Mouse (Mus musculus): ENCODE data around the gene Gm49380. TPM values are rescaled to one million over a fixed set of nuclear protein-coding genes. Genes with fewer than 3 reads are reported as not detected.

Gm49380 gene
- polyA plus RNA-seq, 1 experiment from 2014 or later, result not detected

GRCm38 (mm10) chr9:44109360-44110095, 3.8 kb downstream of the Gm49380 start:
- H3K4me1 ChIP-seq (replicated peaks; ENCODE audit: control insufficient read depth, insufficient read depth), result peaks cover 14% of the 10 kb centered on the region
- H3K4me3 ChIP-seq (ENCODE audit: low read depth, low read length), result no peak overlapping the region
- DNase-seq (ENCODE audit: low spot score), result peak; percentile 75
- H3K27me3 ChIP-seq (ENCODE audit: control insufficient read depth, insufficient read depth, low read length), result no peaks in the 10 kb centered on the region
- no peaks in the 10 kb centered on the region for H3K36me3 ChIP-seq (ENCODE audit: control insufficient read depth, insufficient read depth, low read length)
- H3K9me3 ChIP-seq (ENCODE audit: control insufficient read depth, low read length), result no peaks in the 10 kb centered on the region
- H3K4me2 ChIP-seq (replicated peaks; ENCODE audit: low read depth), result peak overlapping the region; percentile 9; the same call in 1 of the 2 replicates
- H3K9ac ChIP-seq (ENCODE audit: low read length), result 0 out of 2 replicates have a peak overlapping the region, but pooled peaks have one; percentile 8
- no peak for TF ChIP-seq EP300 (optimal IDR thresholded peaks at IDR 0.05)
- TF ChIP-seq CTCF (IDR thresholded peaks at IDR 0.05; ENCODE audit: low read depth), result peak; percentile 84
- ATAC-seq (ENCODE audit: low FRiP score, low TSS enrichment), result no peak
- 18% methylated on average over 9 of the region's 9 CpGs for WGBS
- no peak overlapping the region for H3K27ac ChIP-seq (replicated peaks)

DNA sequence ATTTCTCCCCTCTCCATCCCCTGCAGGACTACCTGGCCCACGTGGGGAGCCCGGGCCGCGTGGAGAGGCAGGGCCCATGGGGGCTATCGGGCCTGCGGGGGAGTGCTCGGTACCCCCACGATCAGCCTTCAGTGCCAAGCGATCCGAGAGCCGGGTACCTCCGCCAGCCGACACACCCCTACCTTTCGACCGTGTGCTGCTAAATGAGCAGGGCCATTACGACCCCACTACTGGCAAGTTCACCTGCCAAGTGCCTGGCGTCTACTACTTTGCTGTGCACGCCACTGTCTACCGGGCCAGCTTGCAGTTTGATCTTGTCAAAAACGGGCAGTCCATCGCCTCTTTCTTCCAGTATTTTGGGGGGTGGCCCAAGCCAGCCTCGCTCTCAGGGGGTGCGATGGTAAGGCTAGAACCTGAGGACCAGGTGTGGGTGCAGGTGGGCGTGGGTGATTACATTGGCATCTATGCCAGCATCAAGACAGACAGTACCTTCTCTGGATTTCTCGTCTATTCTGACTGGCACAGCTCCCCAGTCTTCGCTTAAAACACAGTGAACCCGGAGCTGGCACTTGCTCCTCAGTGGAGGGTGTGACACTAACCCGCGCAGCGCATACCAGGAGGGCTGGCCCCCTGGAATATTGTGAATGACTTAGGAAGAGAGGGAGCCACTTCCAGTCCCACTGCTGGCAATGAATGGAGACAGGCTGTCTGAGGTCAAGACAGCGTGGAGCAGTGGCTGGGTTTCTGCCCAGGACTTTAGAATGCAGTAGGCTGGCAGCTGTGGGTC, 4.8 kb downstream of the Gm49380 start:
- WGBS, result 82% methylated on average over 31 of the region's 31 CpGs
- H3K27ac ChIP-seq (replicated peaks), result no peak overlapping the region
- TF ChIP-seq EP300 (optimal IDR thresholded peaks at IDR 0.05), result no peak

GRCm38 (mm10) chr9:44107557-44108179, 5.6 kb downstream of the Gm49380 start:
- TF ChIP-seq CTCF (IDR thresholded peaks at IDR 0.05; ENCODE audit: low read depth) (peak; percentile 63), EP300 (optimal IDR thresholded peaks at IDR 0.05) (no peak)
- peaks cover 14% of the 10 kb centered on the region for H3K4me1 ChIP-seq (replicated peaks; ENCODE audit: control insufficient read depth, insufficient read depth)
- ATAC-seq (ENCODE audit: low FRiP score, low TSS enrichment) (peak; percentile 16; the same call in 1 of the 2 replicates), DNase-seq (ENCODE audit: low spot score) (peak; percentile 61)
- no peaks in the 10 kb centered on the region for H3K27me3 ChIP-seq (ENCODE audit: control insufficient read depth, insufficient read depth, low read length)
- WGBS, result 46% methylated on average over 25 of the region's 25 CpGs
- 0 out of 2 replicates have a peak overlapping the region, but pooled peaks have one; percentile 1 for H3K4me3 ChIP-seq (ENCODE audit: low read depth, low read length)
- peak overlapping the region; percentile 46 for H3K4me2 ChIP-seq (replicated peaks; ENCODE audit: low read depth)
- H3K9ac ChIP-seq (ENCODE audit: low read length), result peak overlapping the region; percentile 41; the same call in 1 of the 2 replicates
- H3K36me3 ChIP-seq (ENCODE audit: control insufficient read depth, insufficient read depth, low read length), result no peaks in the 10 kb centered on the region
- no peaks in the 10 kb centered on the region for H3K9me3 ChIP-seq (ENCODE audit: control insufficient read depth, low read length)
- H3K27ac ChIP-seq (replicated peaks), result peak overlapping the region; percentile 75

More for the DNA sequence above, 4.8 kb downstream of the Gm49380 start:
- DNase-seq (ENCODE audit: low spot score) (no peak), ATAC-seq (ENCODE audit: low FRiP score, low TSS enrichment) (no peak)
- H3K36me3 ChIP-seq (ENCODE audit: control insufficient read depth, insufficient read depth, low read length), result no peaks in the 10 kb centered on the region
- peaks cover 14% of the 10 kb centered on the region for H3K4me1 ChIP-seq (replicated peaks; ENCODE audit: control insufficient read depth, insufficient read depth)
- no peak overlapping the region for H3K4me3 ChIP-seq (ENCODE audit: low read depth, low read length)
- H3K4me2 ChIP-seq (replicated peaks; ENCODE audit: low read depth), result no peak overlapping the region
- H3K27me3 ChIP-seq (ENCODE audit: control insufficient read depth, insufficient read depth, low read length), result no peaks in the 10 kb centered on the region
- no peak overlapping the region for H3K9ac ChIP-seq (ENCODE audit: low read length)
- H3K9me3 ChIP-seq (ENCODE audit: control insufficient read depth, low read length), result no peaks in the 10 kb centered on the region

- WGBS, result 29% methylated on average over 8 of the region's 8 CpGs
- Histone ChIP-seq H3K27me3 (ENCODE audit: control insufficient read depth, insufficient read depth, low read length) (no peaks in the 10 kb centered on the region), H3K4me1 (replicated peaks; ENCODE audit: control insufficient read depth, insufficient read depth) (peaks cover 14% of the 10 kb centered on the region), H3K9ac (ENCODE audit: low read length) (peak within 1 kb of the TSS; percentile 41; the same call in 1 of the 2 replicates), H3K4me3 (ENCODE audit: low read depth, low read length) (0 out of 2 replicates have a peak within 1 kb of the TSS, but pooled peaks have one; percentile 1), H3K4me2 (replicated peaks; ENCODE audit: low read depth) (peak within 1 kb of the TSS; percentile 46), H3K36me3 (ENCODE audit: control insufficient read depth, insufficient read depth, low read length) (no peaks in the 10 kb centered on the region), H3K9me3 (ENCODE audit: control insufficient read depth, low read length) (no peaks in the 10 kb centered on the region), H3K27ac (replicated peaks) (peak within 1 kb of the TSS; percentile 75)
- TF ChIP-seq CTCF (IDR thresholded peaks at IDR 0.05; ENCODE audit: low read depth) (peak; percentile 36), EP300 (optimal IDR thresholded peaks at IDR 0.05) (no peak)
- ATAC-seq (ENCODE audit: low FRiP score, low TSS enrichment) (peak; percentile 64; the same call in 1 of the 2 replicates), DNase-seq (ENCODE audit: low spot score) (peak; percentile 76)
Observed at GRCm38 (mm10) chr9:44107110-44107509, 6.2 kb downstream of the Gm49380 start, which contains the start of gene C1qtnf5. C1qtnf5 (plus strand) TSS chr9:44107245.

- DNase-seq (ENCODE audit: low spot score) (no peak), ATAC-seq (ENCODE audit: low FRiP score, low TSS enrichment) (no peak)
- no peak overlapping the region for H3K4me2 ChIP-seq (replicated peaks; ENCODE audit: low read depth)
- H3K4me3 ChIP-seq (ENCODE audit: low read depth, low read length), result no peak overlapping the region
- WGBS, result 72% methylated on average over 4 of the region's 4 CpGs
- H3K27ac ChIP-seq (replicated peaks), result peak overlapping the region; percentile 53; the same call in 1 of the 2 replicates
- TF ChIP-seq EP300 (optimal IDR thresholded peaks at IDR 0.05) (no peak), CTCF (IDR thresholded peaks at IDR 0.05; ENCODE audit: low read depth) (no peak)
- H3K9me3 ChIP-seq (ENCODE audit: control insufficient read depth, low read length), result no peaks in the 10 kb centered on the region
- peaks cover 14% of the 10 kb centered on the region for H3K4me1 ChIP-seq (replicated peaks; ENCODE audit: control insufficient read depth, insufficient read depth)
- H3K9ac ChIP-seq (ENCODE audit: low read length), result no peak overlapping the region
- no peaks in the 10 kb centered on the region for H3K27me3 ChIP-seq (ENCODE audit: control insufficient read depth, insufficient read depth, low read length)
- H3K36me3 ChIP-seq (ENCODE audit: control insufficient read depth, insufficient read depth, low read length), result no peaks in the 10 kb centered on the region
Observed at GRCm38 (mm10) chr9:44106596-44106995, 6.7 kb downstream of the Gm49380 start.
